Mouse (Mus musculus) stomach, embryonic 15.5 days (tissue): Measurements from ENCODE around the gene Rad23b. TPM values are rescaled to one million over a fixed set of nuclear protein-coding genes. Genes with fewer than 3 reads are reported as not detected.

Source experiments
- ATAC-seq: fragments of 200-750 bp; cut with Nextera tagmentation; 2 replicates; pipeline ENCODE4 v1.8.0; 2017; ENCODE audit warnings: low read depth, moderate number of reproducible peaks, moderate TSS enrichment; ENCODE audit not compliant: insufficient read depth, low FRiP score
- H3K27ac ChIP-seq: fragments of 300-500 bp; sonication (generic); 2 replicates; pipeline ENCODE4 v1.5.1; 2015; ENCODE audit warnings: mild to moderate bottlenecking, inconsistent platforms
- H3K27me3 ChIP-seq: fragments of 300-500 bp; sonication (generic); replicated peaks from 2 replicates; pipeline ENCODE4 v1.6.1; 2015; ENCODE audit warnings: inconsistent platforms
- H3K36me3 ChIP-seq: fragments of 300-500 bp; sonication (generic); 2 replicates; pipeline ENCODE4 v1.6.1; 2015; ENCODE audit warnings: inconsistent platforms
- H3K4me1 ChIP-seq: fragments of 300-500 bp; sonication (generic); 2 replicates; pipeline ENCODE4 v1.6.1; 2015; ENCODE audit warnings: inconsistent platforms
- H3K4me2 ChIP-seq: fragments of 300-500 bp; sonication (generic); 2 replicates; pipeline ENCODE4 v1.6.1; 2015; ENCODE audit warnings: mild to moderate bottlenecking, inconsistent platforms
- H3K4me3 ChIP-seq: fragments of 300-500 bp; sonication (generic); replicated peaks from 2 replicates; pipeline ENCODE4 v1.5.1; 2015; ENCODE audit warnings: inconsistent platforms
- H3K9ac ChIP-seq: fragments of 300-500 bp; sonication (generic); 2 replicates; pipeline ENCODE4 v1.6.1; 2015; ENCODE audit warnings: inconsistent platforms
- H3K9me3 ChIP-seq: fragments of 300-500 bp; sonication (generic); 2 replicates; pipeline ENCODE4 v1.6.1; 2016; ENCODE audit warnings: inconsistent platforms
- WGBS: fragments of 180-500 bp; shearing (Covaris S2); methylation state at CpG from one replicate; pipeline ENCODE4 v1.1.7; 2015; 5-methylcytosine and 5-hydroxymethylcytosine counted together
- polyA plus RNA-seq: library from polyadenylated mRNA; unstranded; fragments of >200 nt; fragmentation: Nextera tagmentation; extraction: Ambion mirVana; gene quantifications from 2 replicates; pipeline ENCODE4 v1.2.1, GENCODE M21; 2015

Gene Rad23b
- polyA plus RNA-seq, 1 experiment from 2014 or later = 80.3 TPM

GRCm38 (mm10) chr4:55363866-55364265 is 14.0 kb downstream of the Rad23b start:
- 95% methylated on average over 4 of the region's 4 CpGs for WGBS
- ATAC-seq = no peak
- H3K9me3 ChIP-seq = no peaks in the 10 kb centered on the region
- no peak overlapping the region for H3K27ac ChIP-seq
- no peak overlapping the region for H3K9ac ChIP-seq
- no peaks in the 10 kb centered on the region for H3K27me3 ChIP-seq
- no peak overlapping the region for H3K4me2 ChIP-seq
- 0 out of 2 replicates have a peak, but pooled peaks cover 4% of the 10 kb centered on the region for H3K36me3 ChIP-seq
- H3K4me1 ChIP-seq = no peaks in the 10 kb centered on the region
- no peak overlapping the region for H3K4me3 ChIP-seq

GRCm38 (mm10) chr4:55364374-55364773 is 14.5 kb downstream of the Rad23b start:
- no peak overlapping the region for H3K4me3 ChIP-seq

GRCm38 (mm10) chr4:55366014-55366413 is 16.2 kb downstream of the Rad23b start:
- no peak overlapping the region for H3K9ac ChIP-seq
- no peaks in the 10 kb centered on the region for H3K27me3 ChIP-seq
- H3K9me3 ChIP-seq = no peaks in the 10 kb centered on the region
- no peak overlapping the region for H3K4me2 ChIP-seq
- no peak for ATAC-seq
- peaks cover 9% of the 10 kb centered on the region for H3K36me3 ChIP-seq
- no peak overlapping the region for H3K4me3 ChIP-seq
- H3K4me1 ChIP-seq = no peaks in the 10 kb centered on the region
- no peak overlapping the region for H3K27ac ChIP-seq
- WGBS = 64% methylated on average over 1 of the region's 1 CpGs

More at GRCm38 (mm10) chr4:55364374-55364773, 14.5 kb downstream of the Rad23b start:
- 96% methylated on average over 4 of the region's 4 CpGs for WGBS
- H3K4me1 ChIP-seq = no peaks in the 10 kb centered on the region
- no peak overlapping the region for H3K27ac ChIP-seq
- no peak overlapping the region for H3K9ac ChIP-seq
- no peak for ATAC-seq
- no peaks in the 10 kb centered on the region for H3K9me3 ChIP-seq
- 0 out of 2 replicates have a peak, but pooled peaks cover 4% of the 10 kb centered on the region for H3K36me3 ChIP-seq
- no peak overlapping the region for H3K4me2 ChIP-seq
- no peaks in the 10 kb centered on the region for H3K27me3 ChIP-seq

DNA sequence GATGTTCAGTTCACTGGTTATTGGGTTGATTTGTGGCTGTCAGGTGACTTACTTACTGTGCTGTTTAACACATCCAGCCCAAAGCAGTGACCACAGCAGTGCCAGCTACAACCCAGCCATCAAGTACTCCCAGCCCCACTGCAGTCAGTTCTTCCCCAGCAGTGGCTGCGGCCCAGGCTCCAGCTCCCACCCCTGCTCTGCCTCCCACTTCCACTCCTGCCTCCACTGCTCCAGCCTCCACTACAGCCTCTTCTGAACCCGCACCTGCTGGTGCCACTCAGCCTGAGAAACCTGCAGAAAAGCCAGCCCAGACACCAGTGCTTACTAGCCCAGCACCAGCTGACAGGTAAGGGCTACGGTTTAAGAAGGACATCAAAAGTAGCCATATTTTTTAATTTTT is 20.3 kb downstream of the Rad23b start:
- WGBS = 89% methylated on average over 3 of the region's 3 CpGs
- H3K27me3 ChIP-seq = no peaks in the 10 kb centered on the region
- no peak for ATAC-seq
- H3K36me3 ChIP-seq = peaks cover 4% of the 10 kb centered on the region
- H3K4me2 ChIP-seq = no peak overlapping the region
- no peak overlapping the region for H3K4me3 ChIP-seq
- no peak overlapping the region for H3K9ac ChIP-seq
- no peak overlapping the region for H3K27ac ChIP-seq
- H3K9me3 ChIP-seq = no peaks in the 10 kb centered on the region
- H3K4me1 ChIP-seq = no peaks in the 10 kb centered on the region

GRCm38 (mm10) chr4:55371355-55371754 is 21.5 kb downstream of the Rad23b start:
- no peaks in the 10 kb centered on the region for H3K4me1 ChIP-seq
- ATAC-seq = no peak
- WGBS = 75% methylated on average over 7 of the region's 7 CpGs
- no peak overlapping the region for H3K27ac ChIP-seq
- H3K4me2 ChIP-seq = no peak overlapping the region
- H3K9ac ChIP-seq = no peak overlapping the region
- H3K9me3 ChIP-seq = no peaks in the 10 kb centered on the region
- no peaks in the 10 kb centered on the region for H3K27me3 ChIP-seq
- H3K36me3 ChIP-seq = peaks cover 4% of the 10 kb centered on the region
- H3K4me3 ChIP-seq = no peak overlapping the region

GRCm38 (mm10) chr4:55382350-55382749 is 32.5 kb downstream of the Rad23b start:
- no peaks in the 10 kb centered on the region for H3K27me3 ChIP-seq
- H3K4me1 ChIP-seq = no peaks in the 10 kb centered on the region
- no peak overlapping the region for H3K4me3 ChIP-seq
- H3K36me3 ChIP-seq = peaks cover 62% of the 10 kb centered on the region
- H3K9me3 ChIP-seq = no peaks in the 10 kb centered on the region
- no peak overlapping the region for H3K4me2 ChIP-seq
- ATAC-seq = no peak
- WGBS = 81% methylated on average over 2 of the region's 2 CpGs
- H3K27ac ChIP-seq = no peak overlapping the region
- H3K9ac ChIP-seq = no peak overlapping the region

DNA sequence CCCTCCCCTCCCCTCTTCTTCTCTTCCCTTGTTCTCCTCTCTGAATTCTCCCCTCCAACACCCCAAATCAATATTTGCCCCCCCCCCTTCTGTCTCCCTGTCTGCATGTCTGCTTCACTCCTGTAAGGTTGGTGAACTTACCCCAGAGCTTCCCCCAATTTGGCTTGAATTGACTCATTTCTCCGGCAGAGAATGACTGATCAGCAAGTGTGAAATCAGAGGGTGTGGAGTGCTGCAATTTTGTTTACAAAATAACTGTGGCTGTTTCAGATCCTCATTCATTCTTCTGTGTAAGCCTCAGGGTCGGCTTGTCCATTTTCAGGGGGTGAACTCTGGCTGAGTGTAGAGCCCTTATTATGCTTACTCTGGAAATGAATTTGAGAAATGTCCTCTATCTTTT is 36.9 kb downstream of the Rad23b start:
- Histone ChIP-seq H3K4me2 (no peak overlapping the region), H3K4me3 (no peak overlapping the region), H3K27me3 (no peaks in the 10 kb centered on the region), H3K36me3 (peaks cover 36% of the 10 kb centered on the region), H3K4me1 (no peaks in the 10 kb centered on the region), H3K9me3 (no peaks in the 10 kb centered on the region), H3K9ac (no peak overlapping the region), H3K27ac (no peak overlapping the region)
- no peak for ATAC-seq
- 77% methylated on average over 2 of the region's 2 CpGs for WGBS

- Histone ChIP-seq H3K36me3 (peaks cover 9% of the 10 kb centered on the region; the same call in 1 of the 2 replicates), H3K4me2 (no peak overlapping the region), H3K9me3 (no peaks in the 10 kb centered on the region), H3K4me3 (no peak overlapping the region), H3K27me3 (no peaks in the 10 kb centered on the region), H3K27ac (no peak overlapping the region), H3K4me1 (no peaks in the 10 kb centered on the region), H3K9ac (no peak overlapping the region)
- no peak for ATAC-seq
- 63% methylated on average over 1 of the region's 1 CpGs for WGBS
Measured at GRCm38 (mm10) chr4:55391480-55391879, 41.6 kb downstream of the Rad23b start.

DNA sequence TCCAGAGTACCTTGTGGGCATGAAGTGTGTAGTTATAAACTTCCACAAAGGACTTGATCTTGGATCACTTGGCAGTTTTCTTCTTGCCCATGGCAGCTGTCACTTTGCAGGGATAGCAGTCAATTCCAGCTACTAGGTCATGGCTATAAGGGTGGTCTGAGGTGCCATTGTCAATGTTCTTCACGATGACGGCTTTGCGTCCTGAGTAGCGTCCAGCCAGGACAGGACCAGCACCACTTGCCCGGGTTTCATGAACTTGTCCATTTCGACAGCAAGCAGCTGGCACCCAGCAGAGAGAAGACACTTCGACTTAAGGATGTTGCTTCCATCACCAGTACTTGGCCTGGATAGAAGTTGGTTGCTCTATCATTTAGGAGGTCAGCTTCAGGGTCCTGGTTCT is 42.6 kb downstream of the Rad23b start:
- 91% methylated on average over 7 of the region's 7 CpGs for WGBS
- Histone ChIP-seq H3K27ac (no peak overlapping the region), H3K27me3 (no peaks in the 10 kb centered on the region), H3K4me2 (no peak overlapping the region), H3K4me3 (no peak overlapping the region), H3K9me3 (no peaks in the 10 kb centered on the region), H3K4me1 (no peaks in the 10 kb centered on the region), H3K9ac (no peak overlapping the region), H3K36me3 (peaks cover 4% of the 10 kb centered on the region; the same call in 1 of the 2 replicates)
- ATAC-seq = no peak

GRCm38 (mm10) chr4:55397911-55398762 is 48.3 kb downstream of the Rad23b start:
- Histone ChIP-seq H3K27me3 (no peaks in the 10 kb centered on the region), H3K4me2 (peak overlapping the region; percentile 37), H3K27ac (no peak overlapping the region), H3K4me1 (no peaks in the 10 kb centered on the region), H3K36me3 (no peaks in the 10 kb centered on the region), H3K9ac (no peak overlapping the region), H3K9me3 (no peaks in the 10 kb centered on the region), H3K4me3 (0 out of 2 replicates have a peak overlapping the region, but pooled peaks have one; percentile 1)
- no peak for ATAC-seq
- 29% methylated on average over 17 of the region's 17 CpGs for WGBS

DNA sequence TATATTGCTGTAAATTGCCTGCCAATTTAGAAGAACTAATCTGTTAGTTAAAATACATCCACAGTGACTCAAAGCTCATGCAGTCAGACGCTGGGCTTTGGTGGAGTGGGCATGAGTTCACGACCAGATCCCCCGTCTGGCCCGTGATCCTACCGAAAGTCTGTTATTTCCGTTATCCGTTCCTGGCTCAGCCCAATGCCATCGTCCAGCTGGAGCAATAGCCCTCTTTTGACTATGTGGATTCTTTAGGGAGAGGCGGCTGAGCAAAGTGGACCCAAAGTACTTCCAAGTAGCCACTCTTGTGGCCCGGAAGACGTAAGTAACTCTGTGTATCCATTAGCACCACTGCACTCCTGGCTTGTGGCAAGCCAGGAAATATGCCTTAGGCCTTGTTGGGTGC is 49.1 kb downstream of the Rad23b start:
- Histone ChIP-seq H3K4me3 (0 out of 2 replicates have a peak overlapping the region, but pooled peaks have one; percentile 1), H3K4me2 (peak overlapping the region; percentile 37; the same call in 1 of the 2 replicates)
- 51% methylated on average over 11 of the region's 11 CpGs for WGBS

DNA sequence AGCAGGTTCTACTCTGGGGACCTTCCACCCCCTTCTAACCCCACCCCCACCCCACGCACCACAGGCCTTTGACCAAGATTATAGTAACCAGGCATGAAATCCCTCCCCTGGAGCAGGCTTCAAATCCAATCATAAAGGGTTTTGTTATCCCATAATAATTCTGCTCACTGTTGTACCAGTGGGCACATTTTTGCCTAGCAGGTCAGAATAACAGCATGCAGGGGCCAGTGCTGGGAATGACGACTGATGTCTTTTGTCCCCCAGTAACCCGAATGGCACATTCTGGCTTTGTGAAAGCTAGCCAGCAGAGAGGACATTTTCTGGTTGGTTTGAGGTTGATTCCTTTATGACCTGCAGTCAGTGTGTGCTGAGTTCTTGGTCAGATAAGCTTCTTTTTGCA is 55.5 kb downstream of the Rad23b start:
- H3K9ac ChIP-seq = no peak overlapping the region
- H3K4me2 ChIP-seq = no peak overlapping the region
- no peak for ATAC-seq
- H3K36me3 ChIP-seq = no peaks in the 10 kb centered on the region
- WGBS = 73% methylated on average over 3 of the region's 3 CpGs
- no peaks in the 10 kb centered on the region for H3K4me1 ChIP-seq
- H3K9me3 ChIP-seq = no peaks in the 10 kb centered on the region
- H3K4me3 ChIP-seq = no peak overlapping the region
- no peaks in the 10 kb centered on the region for H3K27me3 ChIP-seq
- H3K27ac ChIP-seq = no peak overlapping the region

More for the DNA sequence above, 49.1 kb downstream of the Rad23b start:
- Histone ChIP-seq H3K27me3 (no peaks in the 10 kb centered on the region), H3K9ac (no peak overlapping the region), H3K4me1 (no peaks in the 10 kb centered on the region), H3K27ac (no peak overlapping the region), H3K9me3 (no peaks in the 10 kb centered on the region), H3K36me3 (no peaks in the 10 kb centered on the region)
- ATAC-seq = no peak
